Mouse (Mus musculus): ENCODE measurements at regions not wholly inside any gene's neighbourhood (a gene's known extent, or its start where the extent isn't known, plus 50 kb on each side); places are given as distances from the start of the nearest gene placed in this dataset.

DNA sequence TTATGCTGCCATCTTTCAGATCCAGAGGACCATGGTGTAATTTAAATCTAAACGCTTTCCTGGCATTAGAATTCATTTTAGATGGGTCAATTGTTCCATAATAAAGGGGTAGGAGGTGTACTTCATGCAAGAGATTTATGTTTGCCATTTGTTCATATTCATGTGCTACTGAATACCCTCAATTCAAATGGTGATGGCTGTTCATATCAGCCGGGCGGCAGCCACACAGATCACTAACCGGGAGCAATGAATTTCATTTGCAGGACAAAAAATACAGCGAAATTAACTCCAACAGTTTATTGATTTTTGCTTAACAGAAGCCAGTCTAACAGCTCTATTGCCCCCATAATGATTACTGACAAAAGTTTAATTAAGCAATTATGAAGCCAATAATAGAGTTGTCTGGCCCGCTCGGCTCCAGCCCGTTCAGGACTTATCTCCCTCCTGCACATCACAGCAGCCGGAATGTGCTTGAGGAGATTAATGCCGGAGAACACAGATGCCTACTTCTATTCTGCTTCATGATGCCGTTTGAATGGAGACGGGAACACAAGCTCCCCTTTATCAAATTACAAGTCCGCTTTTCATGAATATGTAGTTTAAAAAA lies 330.3 kb upstream of the Irx2 start:
- no peak for TF ChIP-seq CTCF (IDR thresholded peaks at IDR 0.05; ENCODE audit: low read depth, low read length)
- no peak for TF ChIP-seq GATA1 (IDR thresholded peaks at IDR 0.05; ENCODE audit: borderline replicate concordance, low read length)
- TF ChIP-seq POLR2AphosphoS5 (IDR thresholded peaks at IDR 0.05; ENCODE audit: insufficient replicate concordance, low read depth, low read length), result no peak
- no peak for TF ChIP-seq TAL1 (conservative IDR thresholded peaks at IDR 0.05; ENCODE audit: low read depth, low read length)
- no peak for TF ChIP-seq GATA2 (IDR thresholded peaks at IDR 0.05; ENCODE audit: borderline replicate concordance, low read depth, low read length)
